Mouse (Mus musculus) adrenal gland, adult (tissue): ENCODE results near the gene Rai1.

Source experiments
- DNase-seq, 2 experiments: peaks; one replicate each; pipeline ENCODE4 v3.0.0; 2022 to 2023; ENCODE audit warnings: low spot score in 1 of 2; ENCODE audit not compliant: inconsistent age in 2 of 2

Rai1 gene

GRCm38 (mm10) chr11:60127048-60127447 is 22.2 kb downstream of the Rai1 start:
- DNase-seq = no peak

GRCm38 (mm10) chr11:60127863-60128512 is 23.2 kb downstream of the Rai1 start:
- no peak for DNase-seq

- no peak for DNase-seq
Measured at GRCm38 (mm10) chr11:60130516-60130915, 25.7 kb downstream of the Rai1 start.

GRCm38 (mm10) chr11:60132061-60132460 is 27.2 kb downstream of the Rai1 start:
- no peak for DNase-seq

GRCm38 (mm10) chr11:60136491-60136890 is 31.7 kb downstream of the Rai1 start:
- no peak for DNase-seq

GRCm38 (mm10) chr11:60137170-60137569 is 32.4 kb downstream of the Rai1 start:
- no peak for DNase-seq

- peak in 1 of 2 experiments; percentile 72 for DNase-seq
Measured at GRCm38 (mm10) chr11:60139141-60139733, 34.4 kb downstream of the Rai1 start.

GRCm38 (mm10) chr11:60139734-60140371 is 35.0 kb downstream of the Rai1 start:
- DNase-seq = peak; percentile 58 to 83

- peak; percentile 63 to 66 for DNase-seq
Measured at GRCm38 (mm10) chr11:60140586-60141284, 35.9 kb downstream of the Rai1 start.

- peak in 1 of 2 experiments; percentile 78 for DNase-seq
Measured at GRCm38 (mm10) chr11:60141285-60141608, 36.4 kb downstream of the Rai1 start.

GRCm38 (mm10) chr11:60143086-60143485 is 38.3 kb downstream of the Rai1 start:
- DNase-seq = peak in 1 of 2 experiments; percentile 76

GRCm38 (mm10) chr11:60146170-60146569 is 41.4 kb downstream of the Rai1 start:
- no peak for DNase-seq

GRCm38 (mm10) chr11:60148591-60148990 is 43.8 kb downstream of the Rai1 start:
- no peak for DNase-seq

- DNase-seq = no peak
Measured at GRCm38 (mm10) chr11:60149086-60149485, 44.3 kb downstream of the Rai1 start.

GRCm38 (mm10) chr11:60150677-60151076 is 45.9 kb downstream of the Rai1 start:
- DNase-seq = peak in 1 of 2 experiments; percentile 57

GRCm38 (mm10) chr11:60152339-60152738 is 47.5 kb downstream of the Rai1 start:
- no peak for DNase-seq

- no peak for DNase-seq
Measured at GRCm38 (mm10) chr11:60153936-60154335, 49.1 kb downstream of the Rai1 start.

- DNase-seq = no peak
Measured at GRCm38 (mm10) chr11:60155690-60156089, 50.9 kb downstream of the Rai1 start.

- DNase-seq = no peak
Measured at GRCm38 (mm10) chr11:60158271-60158670, 53.5 kb downstream of the Rai1 start.

- DNase-seq = no peak
Measured at GRCm38 (mm10) chr11:60159955-60160354, 55.1 kb downstream of the Rai1 start.

- DNase-seq = peak in 1 of 2 experiments; percentile 66
Measured at GRCm38 (mm10) chr11:60160454-60161114, 55.8 kb downstream of the Rai1 start.
